Mouse (Mus musculus): Measurements from ENCODE around the gene Gm42878. TPM values are rescaled to one million over a fixed set of nuclear protein-coding genes. Genes with fewer than 3 reads are reported as not detected.

The Gm42878 gene
- polyA plus RNA-seq, 1 experiment from 2014 or later: not detected

GRCm38 (mm10) chr5:121583765-121584501 lies 38.7 kb upstream of the Gm42878 start:
- Histone ChIP-seq H3K27me3 (replicated peaks; ENCODE audit: low read depth, poor library complexity, severe bottlenecking) (no peaks in the 10 kb centered on the region), H3K4me1 (peaks cover 19% of the 10 kb centered on the region), H3K4me3 (no peak overlapping the region), H3K9me3 (no peaks in the 10 kb centered on the region), H3K36me3 (replicated peaks) (peaks cover 22% of the 10 kb centered on the region), H3K27ac (replicated peaks) (peak overlapping the region; percentile 35; the same call in 1 of the 2 replicates)
- peak; percentile 54 for DNase-seq (ENCODE audit: low spot score)
- WGBS: 54% methylated on average over 12 of the region's 12 CpGs

- Histone ChIP-seq H3K27me3 (replicated peaks; ENCODE audit: low read depth, poor library complexity, severe bottlenecking) (no peaks in the 10 kb centered on the region), H3K9me3 (no peaks in the 10 kb centered on the region), H3K4me3 (no peak overlapping the region), H3K36me3 (replicated peaks) (peaks cover 41% of the 10 kb centered on the region), H3K27ac (replicated peaks) (no peak overlapping the region), H3K4me1 (peaks cover 18% of the 10 kb centered on the region)
- 90% methylated on average over 8 of the region's 8 CpGs for WGBS
- no peak for DNase-seq (ENCODE audit: low spot score)
Measured at GRCm38 (mm10) chr5:121581945-121582344, 36.7 kb upstream of the Gm42878 start.

GRCm38 (mm10) chr5:121576927-121577488 lies 31.7 kb upstream of the Gm42878 start:
- 86% methylated on average over 11 of the region's 11 CpGs for WGBS
- no peak for DNase-seq (ENCODE audit: low spot score)
- Histone ChIP-seq H3K9me3 (no peaks in the 10 kb centered on the region), H3K4me1 (no peaks in the 10 kb centered on the region), H3K36me3 (replicated peaks) (peaks cover 88% of the 10 kb centered on the region), H3K27ac (replicated peaks) (no peak overlapping the region), H3K27me3 (replicated peaks; ENCODE audit: low read depth, poor library complexity, severe bottlenecking) (no peaks in the 10 kb centered on the region), H3K4me3 (no peak overlapping the region)

GRCm38 (mm10) chr5:121575867-121576266 lies 30.6 kb upstream of the Gm42878 start:
- Histone ChIP-seq H3K4me1 (no peaks in the 10 kb centered on the region), H3K9me3 (no peaks in the 10 kb centered on the region), H3K4me3 (no peak overlapping the region), H3K27me3 (replicated peaks; ENCODE audit: low read depth, poor library complexity, severe bottlenecking) (no peaks in the 10 kb centered on the region), H3K36me3 (replicated peaks) (peaks cover 97% of the 10 kb centered on the region), H3K27ac (replicated peaks) (no peak overlapping the region)
- DNase-seq (ENCODE audit: low spot score): no peak
- WGBS: 94% methylated on average over 11 of the region's 11 CpGs

GRCm38 (mm10) chr5:121574145-121574544 lies 28.9 kb upstream of the Gm42878 start:
- DNase-seq (ENCODE audit: low spot score): no peak
- Histone ChIP-seq H3K36me3 (replicated peaks) (peaks cover 92% of the 10 kb centered on the region), H3K27me3 (replicated peaks; ENCODE audit: low read depth, poor library complexity, severe bottlenecking) (no peaks in the 10 kb centered on the region), H3K4me1 (no peaks in the 10 kb centered on the region), H3K9me3 (no peaks in the 10 kb centered on the region), H3K27ac (replicated peaks) (no peak overlapping the region), H3K4me3 (no peak overlapping the region)
- 92% methylated on average over 13 of the region's 13 CpGs for WGBS

GRCm38 (mm10) chr5:121570787-121571186 lies 25.5 kb upstream of the Gm42878 start:
- H3K36me3 ChIP-seq (replicated peaks): peaks cover 74% of the 10 kb centered on the region

GRCm38 (mm10) chr5:121569881-121570420 lies 24.7 kb upstream of the Gm42878 start:
- Histone ChIP-seq H3K4me1 (peaks cover 3% of the 10 kb centered on the region; the same call in 1 of the 2 replicates), H3K36me3 (replicated peaks) (peaks cover 65% of the 10 kb centered on the region), H3K4me3 (no peak overlapping the region), H3K27ac (replicated peaks) (no peak overlapping the region), H3K9me3 (no peaks in the 10 kb centered on the region), H3K27me3 (replicated peaks; ENCODE audit: low read depth, poor library complexity, severe bottlenecking) (no peaks in the 10 kb centered on the region)
- 80% methylated on average over 9 of the region's 9 CpGs for WGBS
- no peak for DNase-seq (ENCODE audit: low spot score)

More at GRCm38 (mm10) chr5:121570787-121571186, 25.5 kb upstream of the Gm42878 start:
- no peaks in the 10 kb centered on the region for H3K4me1 ChIP-seq
- no peak for DNase-seq (ENCODE audit: low spot score)
- H3K4me3 ChIP-seq: no peak overlapping the region
- no peak overlapping the region for H3K27ac ChIP-seq (replicated peaks)
- 94% methylated on average over 1 of the region's 1 CpGs for WGBS
- no peaks in the 10 kb centered on the region for H3K9me3 ChIP-seq
- no peaks in the 10 kb centered on the region for H3K27me3 ChIP-seq (replicated peaks; ENCODE audit: low read depth, poor library complexity, severe bottlenecking)

- no peak for DNase-seq (ENCODE audit: low spot score)
- H3K4me3 ChIP-seq: no peak overlapping the region
- H3K9me3 ChIP-seq: no peaks in the 10 kb centered on the region
- H3K27ac ChIP-seq (replicated peaks): no peak overlapping the region
- H3K27me3 ChIP-seq (replicated peaks; ENCODE audit: low read depth, poor library complexity, severe bottlenecking): no peaks in the 10 kb centered on the region
- 91% methylated on average over 16 of the region's 16 CpGs for WGBS
- H3K36me3 ChIP-seq (replicated peaks): peaks cover 29% of the 10 kb centered on the region
- H3K4me1 ChIP-seq: peaks cover 10% of the 10 kb centered on the region
Measured at GRCm38 (mm10) chr5:121566035-121566681, 20.9 kb upstream of the Gm42878 start.

GRCm38 (mm10) chr5:121564468-121564895 lies 19.2 kb upstream of the Gm42878 start:
- peaks cover 10% of the 10 kb centered on the region for H3K4me1 ChIP-seq
- H3K9me3 ChIP-seq: no peaks in the 10 kb centered on the region
- 12% methylated on average over 11 of the region's 11 CpGs for WGBS
- no peaks in the 10 kb centered on the region for H3K27me3 ChIP-seq (replicated peaks; ENCODE audit: low read depth, poor library complexity, severe bottlenecking)
- H3K27ac ChIP-seq (replicated peaks): peak overlapping the region; percentile 65
- peak; percentile 91 for DNase-seq (ENCODE audit: low spot score)
- peak overlapping the region; percentile 42 for H3K4me3 ChIP-seq
- H3K36me3 ChIP-seq (replicated peaks): peaks cover 15% of the 10 kb centered on the region

- Histone ChIP-seq H3K36me3 (replicated peaks) (no peaks in the 10 kb centered on the region), H3K9me3 (no peaks in the 10 kb centered on the region), H3K4me1 (peaks cover 10% of the 10 kb centered on the region), H3K27me3 (replicated peaks; ENCODE audit: low read depth, poor library complexity, severe bottlenecking) (no peaks in the 10 kb centered on the region), H3K4me3 (no peak overlapping the region), H3K27ac (replicated peaks) (no peak overlapping the region)
- WGBS: 89% methylated on average over 3 of the region's 3 CpGs
- no peak for DNase-seq (ENCODE audit: low spot score)
Measured at GRCm38 (mm10) chr5:121562436-121562835, 17.2 kb upstream of the Gm42878 start.

GRCm38 (mm10) chr5:121549196-121549595 lies 3.9 kb upstream of the Gm42878 start:
- Histone ChIP-seq H3K36me3 (replicated peaks) (no peaks in the 10 kb centered on the region), H3K9me3 (no peaks in the 10 kb centered on the region), H3K27me3 (replicated peaks; ENCODE audit: low read depth, poor library complexity, severe bottlenecking) (no peaks in the 10 kb centered on the region), H3K4me3 (no peak overlapping the region), H3K4me1 (peaks cover 13% of the 10 kb centered on the region), H3K27ac (replicated peaks) (no peak overlapping the region)
- WGBS: 83% methylated on average over 7 of the region's 7 CpGs
- no peak for DNase-seq (ENCODE audit: low spot score)

GRCm38 (mm10) chr5:121547084-121547483 lies 1.8 kb upstream of the Gm42878 start:
- Histone ChIP-seq H3K27me3 (replicated peaks; ENCODE audit: low read depth, poor library complexity, severe bottlenecking) (no peaks in the 10 kb centered on the region), H3K9me3 (no peaks in the 10 kb centered on the region), H3K4me3 (no peak overlapping the region), H3K27ac (replicated peaks) (no peak overlapping the region), H3K36me3 (replicated peaks) (no peaks in the 10 kb centered on the region), H3K4me1 (peaks cover 28% of the 10 kb centered on the region)
- 93% methylated on average over 3 of the region's 3 CpGs for WGBS
- DNase-seq (ENCODE audit: low spot score): no peak
